Mouse (Mus musculus) bone marrow macrophage, adult 2 months (primary cell): ENCODE results near the gene Kcnmb3. TPM values are rescaled to one million over a fixed set of nuclear protein-coding genes. Genes with fewer than 3 reads are reported as not detected.
A peak's percentile ranks its signal among the peaks of the same experiment; 100 is the strongest.

Experiments
- H3K27ac ChIP-seq: 2 replicates; pipeline ENCODE4 v1.5.1; 2012; ENCODE audit warnings: low read depth, low read length; ENCODE audit not compliant: insufficient read depth
- H3K4me1 ChIP-seq: 2 replicates; pipeline ENCODE4 v1.6.1; 2012; ENCODE audit warnings: low read length; ENCODE audit not compliant: control insufficient read depth, insufficient read depth
- H3K4me3 ChIP-seq: 2 replicates; pipeline ENCODE4 v1.5.1; 2012; ENCODE audit warnings: mild to moderate bottlenecking, low read length, moderate library complexity; ENCODE audit not compliant: insufficient read depth
- CTCF ChIP-seq: IDR thresholded peaks from 2 replicates; pipeline ENCODE4 v1.5.1; 2012; ENCODE audit warnings: low read depth, mild to moderate bottlenecking, low read length, moderate library complexity
- POLR2A ChIP-seq: IDR thresholded peaks from 2 replicates; pipeline ENCODE4 v1.6.1; 2012; ENCODE audit warnings: mild to moderate bottlenecking, low read depth, low read length, borderline replicate concordance
- polyA plus RNA-seq: library from polyadenylated mRNA; stranded (reverse); fragments of >200 nt; gene quantifications from 2 replicates; pipeline ENCODE4 v1.2.4, GENCODE M21; 2012; ENCODE audit not compliant: missing spikeins, insufficient read depth, insufficient read length

The Kcnmb3 gene
- not detected in 2 replicates for polyA plus RNA-seq

- TF ChIP-seq POLR2A (no peak), CTCF (no peak)
- Histone ChIP-seq H3K4me3 (no peak within 1 kb of the TSS), H3K4me1 (no peaks in the 10 kb centered on the region), H3K27ac (no peak within 1 kb of the TSS)
Observed at GRCm38 (mm10) chr3:32492097-32493090, at the start of gene Kcnmb3. Gene Kcnmb3, minus strand, starts transcription at chr3:32492231.

DNA sequence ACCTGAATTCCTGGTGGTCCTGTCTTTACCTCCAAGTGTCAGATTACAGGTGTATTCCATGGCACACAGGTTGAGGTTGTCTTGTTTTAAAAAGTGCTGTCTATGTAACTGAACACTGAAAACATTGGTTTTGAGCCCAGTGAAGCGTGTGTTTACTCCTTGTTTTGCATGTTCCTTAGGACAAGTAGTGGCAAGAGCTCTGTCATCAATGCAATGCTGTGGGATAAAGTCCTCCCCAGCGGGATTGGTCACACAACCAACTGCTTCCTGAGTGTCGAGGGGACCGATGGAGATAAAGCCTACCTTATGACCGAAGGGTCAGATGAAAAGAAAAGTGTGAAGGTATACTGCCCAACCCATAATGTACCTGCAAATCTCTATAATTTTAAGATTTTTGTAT is 46.1 kb upstream of the Kcnmb3 start:
- TF ChIP-seq POLR2A: no peak
- TF ChIP-seq CTCF: no peak
- Histone ChIP-seq H3K4me3 (no peak overlapping the region), H3K27ac (no peak overlapping the region), H3K4me1 (peaks cover 3% of the 10 kb centered on the region; the same call in 1 of the 2 replicates)

DNA sequence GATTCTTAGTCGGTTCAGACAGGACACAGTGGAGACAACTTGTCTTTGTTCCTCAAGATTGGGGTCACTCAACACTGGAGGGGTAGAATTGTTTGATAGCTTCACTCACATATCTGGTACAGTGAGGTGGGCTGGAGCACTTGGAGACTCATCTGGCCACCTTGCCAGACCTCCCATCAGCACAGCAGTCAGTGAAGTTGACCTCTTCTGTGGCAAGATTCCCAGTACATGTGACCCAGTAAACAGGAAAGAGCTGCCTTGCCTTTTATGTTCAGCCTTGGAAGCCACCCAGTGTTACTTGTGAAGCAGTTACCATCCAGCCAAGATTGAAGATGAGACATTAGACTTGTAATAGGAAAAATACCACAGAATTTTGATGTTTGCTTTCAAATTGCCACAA is 45.5 kb upstream of the Kcnmb3 start:
- TF ChIP-seq CTCF (no peak), POLR2A (no peak)
- H3K27ac ChIP-seq: no peak overlapping the region
- H3K4me1 ChIP-seq: peaks cover 3% of the 10 kb centered on the region; the same call in 1 of the 2 replicates

DNA sequence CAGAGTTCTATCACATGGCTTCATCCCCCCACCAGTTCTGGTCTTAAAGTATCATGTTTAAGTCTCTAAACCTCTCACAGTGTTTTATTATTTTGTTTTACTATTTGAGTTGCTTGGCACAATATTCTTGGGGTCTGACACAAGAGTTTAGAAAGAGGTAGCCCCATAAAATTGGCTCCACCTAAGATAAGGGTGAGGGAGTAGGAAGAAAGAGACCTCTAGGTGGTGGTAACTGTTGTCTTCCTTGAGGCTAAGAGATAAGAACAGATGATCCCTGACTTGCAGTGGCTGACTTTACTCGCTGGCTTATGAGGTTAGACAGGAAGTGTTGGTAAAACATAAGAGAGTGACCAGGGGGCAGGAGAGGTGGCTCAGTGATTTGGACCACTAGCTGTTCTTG is 43.7 kb upstream of the Kcnmb3 start:
- TF ChIP-seq CTCF: no peak
- TF ChIP-seq POLR2A: no peak
- Histone ChIP-seq H3K4me1 (peaks cover 3% of the 10 kb centered on the region; the same call in 1 of the 2 replicates), H3K27ac (no peak overlapping the region), H3K4me3 (no peak overlapping the region)

More for the DNA sequence above, 45.5 kb upstream of the Kcnmb3 start:
- H3K4me3 ChIP-seq: no peak overlapping the region

- TF ChIP-seq CTCF (no peak), POLR2A (no peak)
- Histone ChIP-seq H3K4me3 (peak overlapping the region; percentile 90), H3K27ac (no peak overlapping the region)
Observed at GRCm38 (mm10) chr3:32530041-32530440, 38.0 kb upstream of the Kcnmb3 start.

GRCm38 (mm10) chr3:32529303-32529898 is 37.4 kb upstream of the Kcnmb3 start, which contains the start of gene Mfn1:
Gene Mfn1, plus strand, starts transcription at chr3:32529465.
- no peaks in the 10 kb centered on the region for H3K4me1 ChIP-seq
- TF ChIP-seq POLR2A (no peak), CTCF (no peak)
- no peak within 1 kb of the TSS for H3K27ac ChIP-seq

More at GRCm38 (mm10) chr3:32530041-32530440, 38.0 kb upstream of the Kcnmb3 start:
- H3K4me1 ChIP-seq: no peaks in the 10 kb centered on the region

GRCm38 (mm10) chr3:32527181-32527580 is 35.1 kb upstream of the Kcnmb3 start:
- Histone ChIP-seq H3K4me1 (no peaks in the 10 kb centered on the region), H3K27ac (no peak overlapping the region), H3K4me3 (no peak overlapping the region)
- TF ChIP-seq POLR2A (no peak), CTCF (no peak)

More at GRCm38 (mm10) chr3:32529303-32529898, 37.4 kb upstream of the Kcnmb3 start, which contains the start of gene Mfn1:
- peak within 1 kb of the TSS; percentile 90 for H3K4me3 ChIP-seq

DNA sequence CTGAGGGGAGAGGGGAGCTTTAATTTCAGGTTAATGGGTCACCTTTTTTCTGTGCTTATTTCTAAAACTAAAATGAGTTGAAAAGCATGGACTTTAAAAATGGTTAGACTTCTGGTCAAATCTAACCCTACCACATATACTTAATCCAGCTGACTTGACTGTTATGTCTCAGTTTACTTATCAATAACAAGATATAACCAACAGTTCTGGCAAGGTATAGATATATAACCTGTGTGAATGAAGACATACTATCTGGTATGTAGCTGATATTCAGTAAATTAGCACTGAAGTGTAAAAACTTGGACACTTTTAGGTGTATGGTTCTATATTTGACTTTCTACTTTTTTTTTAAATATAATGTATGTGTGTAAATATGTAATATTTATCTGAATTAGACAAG is 21.5 kb upstream of the Kcnmb3 start:
- Histone ChIP-seq H3K27ac (no peak overlapping the region), H3K4me3 (no peak overlapping the region), H3K4me1 (peaks cover 16% of the 10 kb centered on the region)
- no peak for TF ChIP-seq POLR2A
- TF ChIP-seq CTCF: no peak

GRCm38 (mm10) chr3:32512686-32513284 is 20.8 kb upstream of the Kcnmb3 start:
- TF ChIP-seq CTCF: no peak
- peaks cover 16% of the 10 kb centered on the region for H3K4me1 ChIP-seq
- H3K4me3 ChIP-seq: no peak overlapping the region
- no peak overlapping the region for H3K27ac ChIP-seq

GRCm38 (mm10) chr3:32511191-32511550 is 19.1 kb upstream of the Kcnmb3 start:
- TF ChIP-seq POLR2A: no peak
- no peak for TF ChIP-seq CTCF
- Histone ChIP-seq H3K4me1 (peaks cover 16% of the 10 kb centered on the region), H3K4me3 (peak overlapping the region; percentile 85), H3K27ac (peak overlapping the region; percentile 64)
